ENCODE assay signal across 16 mouse cellular contexts in genomic region chr19:59092295-59092694, GRCm38 (mm10).
"Had no signal": no experiment of that assay in that cellular context is flagged by ENCODE, and none has a peak within 500 bp of the region (broad histone marks: within the 10 kb centered on the region; RNA-seq: fewer than 3 reads in every experiment).

No protein-coding gene starts in this region.

- H3K4me1 ChIP-seq: neural tube, embryonic 13.5 days; neural tube, embryonic 15.5 days; stomach, embryonic 15.5 days had no signal

- H3K27me3 ChIP-seq: neural tube, embryonic 13.5 days; neural tube, embryonic 15.5 days; stomach, embryonic 15.5 days had no signal

- DNase-seq: retina, postnatal 1 day; right cerebral cortex, adult 18-20 months; right cerebral cortex, postnatal 14 days; right cerebral cortex, postnatal 25 days; right cerebral cortex, postnatal 4 days; spleen, adult 18-20 months; thymus, adult 18-20 months; thymus, adult 2 months; thymus, postnatal 14 days; thymus, postnatal 25 days; thymus, postnatal 36 days; thymus, postnatal 4 days had no signal

- H3K4me2 ChIP-seq: neural tube, embryonic 13.5 days; neural tube, embryonic 15.5 days; stomach, embryonic 15.5 days had no signal

- H3K9me3 ChIP-seq: neural tube, embryonic 13.5 days; neural tube, embryonic 15.5 days; stomach, embryonic 15.5 days had no signal

- H3K9ac ChIP-seq: neural tube, embryonic 13.5 days; neural tube, embryonic 15.5 days; stomach, embryonic 15.5 days had no signal

- H3K27ac ChIP-seq: neural tube, embryonic 13.5 days; neural tube, embryonic 15.5 days; stomach, embryonic 15.5 days; stomach, postnatal 0 days had no signal

- H3K4me3 ChIP-seq: neural tube, embryonic 13.5 days; neural tube, embryonic 15.5 days; stomach, embryonic 15.5 days had no signal

- H3K36me3 ChIP-seq: neural tube, embryonic 13.5 days; neural tube, embryonic 15.5 days; stomach, embryonic 15.5 days had no signal
